Mouse (Mus musculus): ENCODE results near the gene Gpc6. TPM values are rescaled to one million over a fixed set of nuclear protein-coding genes. Genes with fewer than 3 reads are reported as not detected.

Gpc6 gene
- polyA plus RNA-seq, 1 experiment from 2014 or later, result 34.9 TPM

GRCm38 (mm10) chr14:117487161-117487754 lies 562.1 kb downstream of the Gpc6 start:
- Histone ChIP-seq H3K9me3 (replicated peaks; ENCODE audit: control insufficient read depth, low read length) (no peaks in the 10 kb centered on the region), H3K27me3 (ENCODE audit: control insufficient read depth, insufficient read depth, low read length) (no peaks in the 10 kb centered on the region), H3K4me3 (ENCODE audit: low read depth, low read length) (no peak overlapping the region), H3K4me1 (ENCODE audit: control insufficient read depth, insufficient read depth, low read length) (no peaks in the 10 kb centered on the region), H3K9ac (replicated peaks; ENCODE audit: low read length) (no peak overlapping the region), H3K27ac (replicated peaks; ENCODE audit: low read depth, low read length) (no peak overlapping the region), H3K36me3 (replicated peaks; ENCODE audit: control insufficient read depth, insufficient read depth, low read depth, low read length) (no peaks in the 10 kb centered on the region), H3K4me2 (ENCODE audit: low read depth, low read length) (no peak overlapping the region)
- no peak for DNase-seq (ENCODE audit: low spot score)
- 0 out of 2 replicates have a peak, but pooled peaks have one; percentile 29 for ATAC-seq (replicated peaks; ENCODE audit: insufficient number of reproducible peaks, low FRiP score, low TSS enrichment, low read depth)
- WGBS, result 81% methylated on average over 4 of the region's 4 CpGs

DNA sequence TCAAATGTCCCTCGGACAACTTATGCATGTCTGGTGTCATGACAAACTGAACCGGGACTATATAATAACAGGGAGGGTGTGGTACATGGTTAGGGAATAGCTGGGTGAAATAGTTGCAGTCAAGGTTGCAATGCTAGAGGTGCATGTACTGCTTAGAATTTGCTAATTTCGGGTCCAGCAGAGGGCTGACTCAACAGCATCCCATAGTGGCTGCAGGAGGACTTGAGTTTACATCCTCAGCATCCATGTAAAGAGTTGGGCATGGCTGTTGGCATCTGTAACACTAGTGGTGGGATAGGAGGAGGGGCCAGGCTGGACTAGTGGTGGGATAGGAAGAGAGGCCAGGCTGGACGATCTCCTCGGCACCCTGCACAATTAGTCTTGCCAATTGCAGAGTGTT lies 565.4 kb downstream of the Gpc6 start:
- no peak for ATAC-seq (replicated peaks; ENCODE audit: insufficient number of reproducible peaks, low FRiP score, low TSS enrichment, low read depth)
- Histone ChIP-seq H3K9ac (replicated peaks; ENCODE audit: low read length) (no peak overlapping the region), H3K27ac (replicated peaks; ENCODE audit: low read depth, low read length) (no peak overlapping the region)

DNA sequence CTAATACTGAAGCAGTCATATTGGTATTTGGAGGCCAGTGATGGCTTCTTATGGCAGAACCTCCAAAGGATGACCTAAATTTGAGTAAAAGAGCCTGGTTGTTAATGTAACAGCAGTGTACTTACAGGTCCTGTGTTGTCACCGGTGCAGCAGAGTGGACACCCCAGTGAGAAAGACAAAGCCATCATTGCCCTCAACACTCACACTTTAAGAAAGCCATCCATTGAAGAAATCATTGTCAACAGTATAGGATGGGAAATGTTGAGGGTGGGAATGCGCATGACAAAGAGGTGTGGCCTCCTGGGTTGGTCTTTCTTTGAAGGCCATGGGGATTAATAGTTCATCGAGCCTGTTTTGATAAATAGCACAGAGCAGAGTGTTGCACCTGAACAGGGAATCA lies 570.0 kb downstream of the Gpc6 start:
- H3K9ac ChIP-seq (replicated peaks; ENCODE audit: low read length), result no peak overlapping the region
- 62% methylated on average over 3 of the region's 3 CpGs for WGBS
- no peaks in the 10 kb centered on the region for H3K9me3 ChIP-seq (replicated peaks; ENCODE audit: control insufficient read depth, low read length)

More for the DNA sequence above, 565.4 kb downstream of the Gpc6 start:
- Histone ChIP-seq H3K27me3 (ENCODE audit: control insufficient read depth, insufficient read depth, low read length) (no peaks in the 10 kb centered on the region), H3K9me3 (replicated peaks; ENCODE audit: control insufficient read depth, low read length) (no peaks in the 10 kb centered on the region), H3K36me3 (replicated peaks; ENCODE audit: control insufficient read depth, insufficient read depth, low read depth, low read length) (no peaks in the 10 kb centered on the region), H3K4me3 (ENCODE audit: low read depth, low read length) (no peak overlapping the region), H3K4me1 (ENCODE audit: control insufficient read depth, insufficient read depth, low read length) (no peaks in the 10 kb centered on the region), H3K4me2 (ENCODE audit: low read depth, low read length) (no peak overlapping the region)
- no peak for DNase-seq (ENCODE audit: low spot score)
- WGBS, result 74% methylated on average over 5 of the region's 5 CpGs

GRCm38 (mm10) chr14:117498785-117499184 lies 573.7 kb downstream of the Gpc6 start:
- H3K36me3 ChIP-seq (replicated peaks; ENCODE audit: control insufficient read depth, insufficient read depth, low read depth, low read length), result no peaks in the 10 kb centered on the region
- H3K27ac ChIP-seq (replicated peaks; ENCODE audit: low read depth, low read length), result no peak overlapping the region
- no peak overlapping the region for H3K9ac ChIP-seq (replicated peaks; ENCODE audit: low read length)
- no peaks in the 10 kb centered on the region for H3K27me3 ChIP-seq (ENCODE audit: control insufficient read depth, insufficient read depth, low read length)
- no peaks in the 10 kb centered on the region for H3K4me1 ChIP-seq (ENCODE audit: control insufficient read depth, insufficient read depth, low read length)
- WGBS, result 84% methylated on average over 6 of the region's 6 CpGs
- no peak for DNase-seq (ENCODE audit: low spot score)
- H3K9me3 ChIP-seq (replicated peaks; ENCODE audit: control insufficient read depth, low read length), result no peaks in the 10 kb centered on the region
- no peak for ATAC-seq (replicated peaks; ENCODE audit: insufficient number of reproducible peaks, low FRiP score, low TSS enrichment, low read depth)
- no peak overlapping the region for H3K4me2 ChIP-seq (ENCODE audit: low read depth, low read length)
- H3K4me3 ChIP-seq (ENCODE audit: low read depth, low read length), result no peak overlapping the region

More for the DNA sequence above, 570.0 kb downstream of the Gpc6 start:
- Histone ChIP-seq H3K27ac (replicated peaks; ENCODE audit: low read depth, low read length) (no peak overlapping the region), H3K36me3 (replicated peaks; ENCODE audit: control insufficient read depth, insufficient read depth, low read depth, low read length) (no peaks in the 10 kb centered on the region), H3K4me1 (ENCODE audit: control insufficient read depth, insufficient read depth, low read length) (no peaks in the 10 kb centered on the region), H3K27me3 (ENCODE audit: control insufficient read depth, insufficient read depth, low read length) (no peaks in the 10 kb centered on the region), H3K4me3 (ENCODE audit: low read depth, low read length) (no peak overlapping the region), H3K4me2 (ENCODE audit: low read depth, low read length) (no peak overlapping the region)
- DNase-seq (ENCODE audit: low spot score), result no peak
- ATAC-seq (replicated peaks; ENCODE audit: insufficient number of reproducible peaks, low FRiP score, low TSS enrichment, low read depth), result no peak

DNA sequence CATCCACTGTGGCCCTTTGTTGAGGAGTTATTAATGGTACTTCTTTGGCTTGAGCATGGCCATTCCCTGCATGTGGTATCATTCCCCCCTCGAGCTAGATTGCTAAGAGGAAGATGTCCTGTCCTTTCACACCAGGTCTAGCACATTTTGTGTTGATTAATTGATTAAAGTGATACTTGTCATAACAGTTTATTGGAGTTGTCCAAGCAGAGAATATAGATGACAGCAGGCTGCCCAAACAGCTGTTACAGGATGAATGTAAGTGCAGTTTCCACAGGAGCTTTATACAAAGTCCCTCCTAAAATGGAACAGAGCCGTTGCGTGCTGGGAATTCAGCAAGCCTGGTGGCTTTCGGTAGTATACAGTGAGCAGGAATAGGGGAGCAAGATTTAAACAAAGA lies 574.2 kb downstream of the Gpc6 start:
- Histone ChIP-seq H3K9me3 (replicated peaks; ENCODE audit: control insufficient read depth, low read length) (no peaks in the 10 kb centered on the region), H3K27me3 (ENCODE audit: control insufficient read depth, insufficient read depth, low read length) (no peaks in the 10 kb centered on the region), H3K4me3 (ENCODE audit: low read depth, low read length) (no peak overlapping the region), H3K9ac (replicated peaks; ENCODE audit: low read length) (no peak overlapping the region), H3K4me1 (ENCODE audit: control insufficient read depth, insufficient read depth, low read length) (no peaks in the 10 kb centered on the region), H3K36me3 (replicated peaks; ENCODE audit: control insufficient read depth, insufficient read depth, low read depth, low read length) (no peaks in the 10 kb centered on the region), H3K4me2 (ENCODE audit: low read depth, low read length) (no peak overlapping the region), H3K27ac (replicated peaks; ENCODE audit: low read depth, low read length) (no peak overlapping the region)
- WGBS, result 83% methylated on average over 4 of the region's 4 CpGs
- no peak for DNase-seq (ENCODE audit: low spot score)
- ATAC-seq (replicated peaks; ENCODE audit: insufficient number of reproducible peaks, low FRiP score, low TSS enrichment, low read depth), result no peak

DNA sequence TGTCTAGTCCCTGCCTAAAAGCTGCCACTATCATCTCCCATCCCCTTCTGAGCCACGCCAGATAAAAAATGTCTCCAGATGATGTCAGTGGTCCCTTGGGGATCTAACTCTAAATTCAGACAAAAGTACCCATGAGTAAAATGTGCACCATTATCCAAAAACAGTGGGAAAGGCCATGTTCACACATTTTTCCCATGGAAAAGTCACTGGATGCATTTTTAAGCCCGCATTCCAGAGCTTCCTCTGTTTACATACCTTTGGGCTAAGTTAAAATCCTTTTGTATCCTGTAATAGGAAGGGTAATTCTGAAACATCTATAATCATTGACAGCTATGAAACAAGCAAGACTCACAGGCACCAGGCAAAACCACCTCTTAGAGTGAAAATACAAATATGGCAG lies 589.7 kb downstream of the Gpc6 start:
- Histone ChIP-seq H3K9me3 (replicated peaks; ENCODE audit: control insufficient read depth, low read length) (no peaks in the 10 kb centered on the region), H3K27ac (replicated peaks; ENCODE audit: low read depth, low read length) (no peak overlapping the region), H3K4me3 (ENCODE audit: low read depth, low read length) (no peak overlapping the region), H3K36me3 (replicated peaks; ENCODE audit: control insufficient read depth, insufficient read depth, low read depth, low read length) (no peaks in the 10 kb centered on the region), H3K4me1 (ENCODE audit: control insufficient read depth, insufficient read depth, low read length) (no peaks in the 10 kb centered on the region), H3K27me3 (ENCODE audit: control insufficient read depth, insufficient read depth, low read length) (no peaks in the 10 kb centered on the region), H3K4me2 (ENCODE audit: low read depth, low read length) (no peak overlapping the region), H3K9ac (replicated peaks; ENCODE audit: low read length) (no peak overlapping the region)
- DNase-seq (ENCODE audit: low spot score), result no peak
- 58% methylated on average over 2 of the region's 2 CpGs for WGBS
- no peak for ATAC-seq (replicated peaks; ENCODE audit: insufficient number of reproducible peaks, low FRiP score, low TSS enrichment, low read depth)

DNA sequence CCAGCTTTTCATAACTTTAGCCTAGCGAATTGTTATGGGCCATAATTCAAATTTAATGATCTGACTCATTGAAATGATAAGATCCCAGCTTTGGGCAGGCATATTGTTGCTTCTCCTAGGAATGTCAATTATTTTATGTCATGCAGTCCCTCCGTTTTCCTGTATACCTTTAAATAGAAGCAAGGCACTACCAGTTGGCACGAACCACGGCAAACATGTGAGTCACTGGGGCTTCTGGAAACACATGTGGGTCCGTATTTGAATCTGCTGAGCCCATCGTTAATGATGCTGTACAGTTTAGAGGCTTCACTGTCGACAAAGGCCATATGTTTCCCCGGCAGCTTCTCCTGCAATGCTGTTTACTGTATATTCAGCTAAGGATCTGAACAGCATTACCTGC lies 594.5 kb downstream of the Gpc6 start:
- no peaks in the 10 kb centered on the region for H3K36me3 ChIP-seq (replicated peaks; ENCODE audit: control insufficient read depth, insufficient read depth, low read depth, low read length)
- H3K9me3 ChIP-seq (replicated peaks; ENCODE audit: control insufficient read depth, low read length), result no peaks in the 10 kb centered on the region
- no peaks in the 10 kb centered on the region for H3K4me1 ChIP-seq (ENCODE audit: control insufficient read depth, insufficient read depth, low read length)
- H3K4me3 ChIP-seq (ENCODE audit: low read depth, low read length), result no peak overlapping the region
- no peaks in the 10 kb centered on the region for H3K27me3 ChIP-seq (ENCODE audit: control insufficient read depth, insufficient read depth, low read length)
- no peak for ATAC-seq (replicated peaks; ENCODE audit: insufficient number of reproducible peaks, low FRiP score, low TSS enrichment, low read depth)
- 85% methylated on average over 8 of the region's 8 CpGs for WGBS
- no peak overlapping the region for H3K9ac ChIP-seq (replicated peaks; ENCODE audit: low read length)
- no peak overlapping the region for H3K27ac ChIP-seq (replicated peaks; ENCODE audit: low read depth, low read length)
- H3K4me2 ChIP-seq (ENCODE audit: low read depth, low read length), result no peak overlapping the region
- no peak for DNase-seq (ENCODE audit: low spot score)

- Histone ChIP-seq H3K9me3 (replicated peaks; ENCODE audit: control insufficient read depth, low read length) (no peaks in the 10 kb centered on the region), H3K9ac (replicated peaks; ENCODE audit: low read length) (no peak overlapping the region), H3K27me3 (ENCODE audit: control insufficient read depth, insufficient read depth, low read length) (no peaks in the 10 kb centered on the region), H3K4me2 (ENCODE audit: low read depth, low read length) (no peak overlapping the region), H3K36me3 (replicated peaks; ENCODE audit: control insufficient read depth, insufficient read depth, low read depth, low read length) (no peaks in the 10 kb centered on the region), H3K4me1 (ENCODE audit: control insufficient read depth, insufficient read depth, low read length) (no peaks in the 10 kb centered on the region), H3K4me3 (ENCODE audit: low read depth, low read length) (no peak overlapping the region), H3K27ac (replicated peaks; ENCODE audit: low read depth, low read length) (no peak overlapping the region)
- no peak for DNase-seq (ENCODE audit: low spot score)
- ATAC-seq (replicated peaks; ENCODE audit: insufficient number of reproducible peaks, low FRiP score, low TSS enrichment, low read depth), result no peak
- WGBS, result 73% methylated on average over 2 of the region's 2 CpGs
These were observed 595.6 kb downstream of the Gpc6 start for GRCm38 (mm10) chr14:117520706-117521105.

Measured in embryonic facial prominence, embryonic 11.5 days (tissue).